Mouse (Mus musculus) testis, adult 2 months (tissue): ENCODE results near the gene H2afj. TPM values are rescaled to one million over a fixed set of nuclear protein-coding genes. Genes with fewer than 3 reads are reported as not detected.

Experiments
- H3K27ac ChIP-seq: fragments of 200-500 bp; 2 replicates; pipeline ENCODE4 v1.5.1; 2012; ENCODE audit warnings: low read depth, low read length; ENCODE audit not compliant: control insufficient read depth, insufficient read depth
- H3K27me3 ChIP-seq: fragments of 200-500 bp; 2 replicates; pipeline ENCODE4 v1.6.1; 2012; ENCODE audit warnings: mild to moderate bottlenecking, low read length, moderate library complexity; ENCODE audit not compliant: control insufficient read depth, insufficient read depth
- H3K36me3 ChIP-seq: fragments of 200-500 bp; 2 replicates; pipeline ENCODE4 v1.6.1; 2012; ENCODE audit warnings: mild to moderate bottlenecking, low read length; ENCODE audit not compliant: control insufficient read depth, insufficient read depth
- H3K4me1 ChIP-seq: fragments of 200-500 bp; 2 replicates; pipeline ENCODE4 v1.6.1; 2012; ENCODE audit warnings: low read length; ENCODE audit not compliant: control insufficient read depth, insufficient read depth
- H3K4me3 ChIP-seq: fragments of 200-500 bp; 2 replicates; pipeline ENCODE4 v1.5.1; 2012; ENCODE audit warnings: low read depth, mild to moderate bottlenecking, low read length, moderate library complexity, mixed read lengths; ENCODE audit not compliant: control insufficient read depth
- CTCF ChIP-seq: fragments of 200-500 bp; IDR thresholded peaks from 2 replicates; pipeline ENCODE4 v1.5.1; 2012; ENCODE audit warnings: low read depth, mild to moderate bottlenecking, inconsistent platforms, low read length, moderate library complexity; ENCODE audit not compliant: control insufficient read depth, insufficient read depth, insufficient replicate concordance
- POLR2A ChIP-seq: fragments of 200-500 bp; IDR thresholded peaks from 2 replicates; pipeline ENCODE4 v1.6.1; 2012; ENCODE audit warnings: low read depth, mild to moderate bottlenecking, inconsistent platforms, low read length, moderate library complexity; ENCODE audit not compliant: control insufficient read depth
- polyA plus RNA-seq: library from polyadenylated mRNA; depleted of rRNA; stranded (reverse); fragments of >200 nt; gene quantifications from 2 replicates; pipeline ENCODE4 v1.2.3, GENCODE M21; 2012; rRNA removed

Gene H2afj
- polyA plus RNA-seq, 1 experiment, result 34.2 TPM

- H3K27ac ChIP-seq, result no peak overlapping the region
- H3K4me3 ChIP-seq, result no peak overlapping the region
- no peaks in the 10 kb centered on the region for H3K27me3 ChIP-seq
- no peak for TF ChIP-seq POLR2A
- no peak for TF ChIP-seq CTCF
- H3K36me3 ChIP-seq, result no peaks in the 10 kb centered on the region
- H3K4me1 ChIP-seq, result no peaks in the 10 kb centered on the region; the same call in 1 of the 2 replicates
Observed at GRCm38 (mm10) chr6:136855183-136855582, 47.1 kb downstream of the H2afj start.

GRCm38 (mm10) chr6:136856071-136856636 lies 48.1 kb downstream of the H2afj start:
- peak overlapping the region; percentile 31; the same call in 1 of the 2 replicates for H3K4me3 ChIP-seq
- no peaks in the 10 kb centered on the region for H3K27me3 ChIP-seq
- H3K36me3 ChIP-seq, result no peaks in the 10 kb centered on the region
- H3K4me1 ChIP-seq, result no peaks in the 10 kb centered on the region; the same call in 1 of the 2 replicates
- TF ChIP-seq CTCF (no peak), POLR2A (no peak)
- H3K27ac ChIP-seq, result peak overlapping the region; percentile 5; the same call in 1 of the 2 replicates

- TF ChIP-seq POLR2A (no peak), CTCF (no peak)
- Histone ChIP-seq H3K4me1 (no peaks in the 10 kb centered on the region; the same call in 1 of the 2 replicates), H3K27me3 (no peaks in the 10 kb centered on the region), H3K27ac (peak within 1 kb of the TSS; percentile 70), H3K36me3 (no peaks in the 10 kb centered on the region), H3K4me3 (peak within 1 kb of the TSS; percentile 30)
Observed at GRCm38 (mm10) chr6:136857186-136857872, 49.3 kb downstream of the H2afj start, which contains the start of gene Art4. TSS of gene Art4 (minus strand) at chr6:136857733.

- H3K4me1 ChIP-seq, result no peaks in the 10 kb centered on the region; the same call in 1 of the 2 replicates
- no peaks in the 10 kb centered on the region for H3K27me3 ChIP-seq
- H3K4me3 ChIP-seq, result no peak overlapping the region
- TF ChIP-seq CTCF (no peak), POLR2A (no peak)
- H3K36me3 ChIP-seq, result no peaks in the 10 kb centered on the region
- H3K27ac ChIP-seq, result peak overlapping the region; percentile 70
Observed at GRCm38 (mm10) chr6:136857873-136858260, 49.8 kb downstream of the H2afj start.

- no peak overlapping the region for H3K4me3 ChIP-seq
- no peak for TF ChIP-seq CTCF
- H3K27ac ChIP-seq, result no peak overlapping the region
- H3K27me3 ChIP-seq, result no peaks in the 10 kb centered on the region
- no peaks in the 10 kb centered on the region for H3K36me3 ChIP-seq
- H3K4me1 ChIP-seq, result no peaks in the 10 kb centered on the region; the same call in 1 of the 2 replicates
Observed at GRCm38 (mm10) chr6:136858420-136858819, 50.4 kb downstream of the H2afj start.

Other genes with a start within 250 kb of the H2afj start
- 47.4 and 53.7 TPM in 2 replicates for gene Plbd1, start 146.3 kb upstream of the H2afj start, polyA plus RNA-seq
- gene Gucy2c, start 26.5 kb upstream of the H2afj start, polyA plus RNA-seq, result 0.16 and 0.33 TPM in 2 replicates
- gene Hist4h4, start 3.8 kb upstream of the H2afj start, polyA plus RNA-seq, result 0.96 and 0.99 TPM in 2 replicates
- 150 and 168 TPM in 2 replicates for gene BC049715, start 19.4 kb downstream of the H2afj start, polyA plus RNA-seq
- gene Wbp11, start 20.0 kb downstream of the H2afj start, polyA plus RNA-seq, result 236 and 252 TPM in 2 replicates
- gene Smco3, start 27.2 kb downstream of the H2afj start, polyA plus RNA-seq, result 0.22 TPM in 1 of 2 replicates, not detected in the other
- gene Art4, start 49.5 kb downstream of the H2afj start, polyA plus RNA-seq, result 0.96 and 1.0 TPM in 2 replicates
- gene Mgp, start 67.6 kb downstream of the H2afj start, polyA plus RNA-seq, result 51.0 and 80.5 TPM in 2 replicates
- gene Erp27, start 113.9 kb downstream of the H2afj start, polyA plus RNA-seq, result 0.09 TPM in 1 of 2 replicates, not detected in the other
- 2.2 and 6.5 TPM in 2 replicates for gene Pde6h, start 115.6 kb downstream of the H2afj start, polyA plus RNA-seq
- gene Arhgdib, start 133.7 kb downstream of the H2afj start, polyA plus RNA-seq, result 5.4 and 5.8 TPM in 2 replicates